Mouse (Mus musculus) erythroblast, adult 5-6 weeks (primary cell): ENCODE data around the gene Zfp91. TPM values are rescaled to one million over a fixed set of nuclear protein-coding genes. Genes with fewer than 3 reads are reported as not detected.

Experiments used
- total RNA-seq, 2 experiments: library from RNA; stranded (forward) in 1 of 2; stranded (reverse) in 1 of 2; fragments of 150-400 nt in 1 of 2; fragments of 200-764, 138-1000 nt in 1 of 2; gene quantifications; 2 replicates each; pipeline versions ENCODE4 v1.2.3 to v1.2.4; 2015 to 2017; ENCODE audit warnings: low replicate concordance in 2 of 2

The Zfp91 gene
- total RNA-seq, 2 experiments from 2014 or later = 21.7 to 34.2 TPM

Other genes starting within 250 kb of the Zfp91 start
- gene Gm4952, start 196.2 kb downstream of the Zfp91 start, total RNA-seq (2015; ENCODE audit: low replicate concordance) = not detected in 2 replicates
- 0.14 TPM in 1 of 2 replicates, not detected in the other for gene Gm4952, start 196.2 kb downstream of the Zfp91 start, total RNA-seq (2017; ENCODE audit: low replicate concordance)
- gene Glyat, start 162.8 kb downstream of the Zfp91 start, total RNA-seq (2015; ENCODE audit: low replicate concordance) = not detected in 2 replicates
- not detected in 2 replicates for gene Glyat, start 162.8 kb downstream of the Zfp91 start, total RNA-seq (2017; ENCODE audit: low replicate concordance)
- gene Olfr1442, start 125.7 kb downstream of the Zfp91 start, total RNA-seq (2015; ENCODE audit: low replicate concordance) = not detected in 2 replicates
- gene Olfr1442, start 125.7 kb downstream of the Zfp91 start, total RNA-seq (2017; ENCODE audit: low replicate concordance) = not detected in 2 replicates
- not detected in 2 replicates for gene Olfr1443, start 118.0 kb downstream of the Zfp91 start, total RNA-seq (2015; ENCODE audit: low replicate concordance)
- gene Olfr1443, start 118.0 kb downstream of the Zfp91 start, total RNA-seq (2017; ENCODE audit: low replicate concordance) = not detected in 2 replicates
- not detected in 2 replicates for gene Keg1, start 100.3 kb downstream of the Zfp91 start, total RNA-seq (2015; ENCODE audit: low replicate concordance)
- not detected in 2 replicates for gene Keg1, start 100.3 kb downstream of the Zfp91 start, total RNA-seq (2017; ENCODE audit: low replicate concordance)
- gene Cntf, start 30.5 kb downstream of the Zfp91 start, total RNA-seq (2015; ENCODE audit: low replicate concordance) = 7.5 TPM in 1 of 2 replicates, not detected in the other
- not detected in 2 replicates for gene Cntf, start 30.5 kb downstream of the Zfp91 start, total RNA-seq (2017; ENCODE audit: low replicate concordance)
- 3.8 and 5.6 TPM in 2 replicates for gene Lpxn, start 67 bp upstream of the Zfp91 start, total RNA-seq (2015; ENCODE audit: low replicate concordance)
- gene Lpxn, start 67 bp upstream of the Zfp91 start, total RNA-seq (2017; ENCODE audit: low replicate concordance) = 3.3 and 4.3 TPM in 2 replicates
- not detected in 2 replicates for gene Gm5244, start 50.6 kb upstream of the Zfp91 start, total RNA-seq (2015; ENCODE audit: low replicate concordance)
- gene Gm5244, start 50.6 kb upstream of the Zfp91 start, total RNA-seq (2017; ENCODE audit: low replicate concordance) = not detected in 2 replicates
- not detected in 2 replicates for gene Olfr1444, start 61.2 kb upstream of the Zfp91 start, total RNA-seq (2015; ENCODE audit: low replicate concordance)
- not detected in 2 replicates for gene Olfr1444, start 61.2 kb upstream of the Zfp91 start, total RNA-seq (2017; ENCODE audit: low replicate concordance)
- not detected in 2 replicates for gene Olfr1445, start 87.7 kb upstream of the Zfp91 start, total RNA-seq (2015; ENCODE audit: low replicate concordance)
- gene Olfr1445, start 87.7 kb upstream of the Zfp91 start, total RNA-seq (2017; ENCODE audit: low replicate concordance) = not detected in 2 replicates
- not detected in 2 replicates for gene Olfr1446, start 97.4 kb upstream of the Zfp91 start, total RNA-seq (2015; ENCODE audit: low replicate concordance)
- gene Olfr1446, start 97.4 kb upstream of the Zfp91 start, total RNA-seq (2017; ENCODE audit: low replicate concordance) = 0.42 TPM in 1 of 2 replicates, not detected in the other
- not detected in 2 replicates for gene Olfr1447, start 107.6 kb upstream of the Zfp91 start, total RNA-seq (2015; ENCODE audit: low replicate concordance)
- gene Olfr1447, start 107.6 kb upstream of the Zfp91 start, total RNA-seq (2017; ENCODE audit: low replicate concordance) = not detected in 2 replicates
- not detected in 2 replicates for gene Olfr1448, start 128.3 kb upstream of the Zfp91 start, total RNA-seq (2015; ENCODE audit: low replicate concordance)
- 0.42 TPM in 1 of 2 replicates, not detected in the other for gene Olfr1448, start 128.3 kb upstream of the Zfp91 start, total RNA-seq (2017; ENCODE audit: low replicate concordance)
- gene Olfr1449, start 134.7 kb upstream of the Zfp91 start, total RNA-seq (2015; ENCODE audit: low replicate concordance) = not detected in 2 replicates
- gene Olfr1449, start 134.7 kb upstream of the Zfp91 start, total RNA-seq (2017; ENCODE audit: low replicate concordance) = not detected in 2 replicates
- not detected in 2 replicates for gene Olfr1450, start 154.1 kb upstream of the Zfp91 start, total RNA-seq (2015; ENCODE audit: low replicate concordance)
- not detected in 2 replicates for gene Olfr1450, start 154.1 kb upstream of the Zfp91 start, total RNA-seq (2017; ENCODE audit: low replicate concordance)
- gene Olfr1451, start 198.9 kb upstream of the Zfp91 start, total RNA-seq (2015; ENCODE audit: low replicate concordance) = not detected in 2 replicates
- not detected in 2 replicates for gene Olfr1451, start 198.9 kb upstream of the Zfp91 start, total RNA-seq (2017; ENCODE audit: low replicate concordance)
- gene Olfr1453, start 232.2 kb upstream of the Zfp91 start, total RNA-seq (2015; ENCODE audit: low replicate concordance) = not detected in 2 replicates
- gene Olfr1453, start 232.2 kb upstream of the Zfp91 start, total RNA-seq (2017; ENCODE audit: low replicate concordance) = 0.98 TPM in 1 of 2 replicates, not detected in the other